Mouse (Mus musculus) layer of hippocampus, postnatal 10 days (tissue): ENCODE results near the gene Chchd1. TPM values are rescaled to one million over a fixed set of nuclear protein-coding genes. Genes with fewer than 3 reads are reported as not detected.

ENCODE experiments used
- DNase-seq, 2 experiments: peaks; one replicate each; pipeline ENCODE4 v3.0.0; 2021; ENCODE audit warnings: low spot score in 2 of 2
- long read RNA-seq: library from polyadenylated mRNA; stranded (forward); transcript quantifications from one replicate; pipeline ENCODE4 v2.0.0, GENCODE M21; 2023
- total RNA-seq, 2 experiments: library from RNA; stranded (reverse); gene quantifications; 2 replicates each; pipeline ENCODE4 v1.2.3; 2021

Gene Chchd1
- 10 to 100 TPM; 57.7 to 61.3 TPM for total RNA-seq
- long read RNA-seq, transcript Chchd1-201 (3 exons, 616 nt) = major isoform, 70 of 77 reads
- long read RNA-seq, partial matches to known transcripts = 0 of 77 reads
- long read RNA-seq, other reads (novel, unspliced or antisense) = 2 of 77 reads

DNA sequence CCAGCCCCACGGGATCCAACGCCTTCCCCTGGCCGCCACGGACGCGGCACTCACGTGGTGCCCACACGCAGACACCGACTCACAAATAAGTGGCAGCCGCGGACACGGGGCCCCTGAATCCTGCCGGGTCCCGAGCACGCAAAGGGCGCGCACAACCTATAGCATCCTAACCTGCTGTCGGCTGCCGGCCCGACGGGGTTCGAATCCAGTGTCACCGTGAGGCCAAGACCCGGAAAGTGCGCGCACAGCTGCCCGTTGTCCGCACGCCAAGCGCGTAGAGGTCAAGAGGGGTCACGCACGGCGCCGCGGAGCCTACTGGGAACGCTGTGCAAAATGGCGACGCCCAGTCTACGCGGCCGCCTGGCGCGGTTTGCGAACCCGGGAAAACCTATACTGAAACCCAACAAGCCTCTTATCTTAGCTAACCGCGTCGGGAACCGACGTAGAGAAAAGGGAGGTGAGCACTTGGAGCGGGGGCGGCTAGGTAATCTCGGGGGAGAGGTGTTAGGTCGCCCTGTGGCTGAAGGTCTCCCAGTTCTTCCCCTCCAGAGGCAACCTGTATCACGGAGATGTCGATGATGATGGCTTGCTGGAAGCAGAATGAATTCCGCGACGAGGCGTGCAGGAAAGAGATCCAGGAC, at the start of gene Chchd1:
Gene Chchd1 (plus strand): TSS at position 266 of the 641 bp plus-strand sequence.
- peak; percentile 94 to 95 for DNase-seq

DNA sequence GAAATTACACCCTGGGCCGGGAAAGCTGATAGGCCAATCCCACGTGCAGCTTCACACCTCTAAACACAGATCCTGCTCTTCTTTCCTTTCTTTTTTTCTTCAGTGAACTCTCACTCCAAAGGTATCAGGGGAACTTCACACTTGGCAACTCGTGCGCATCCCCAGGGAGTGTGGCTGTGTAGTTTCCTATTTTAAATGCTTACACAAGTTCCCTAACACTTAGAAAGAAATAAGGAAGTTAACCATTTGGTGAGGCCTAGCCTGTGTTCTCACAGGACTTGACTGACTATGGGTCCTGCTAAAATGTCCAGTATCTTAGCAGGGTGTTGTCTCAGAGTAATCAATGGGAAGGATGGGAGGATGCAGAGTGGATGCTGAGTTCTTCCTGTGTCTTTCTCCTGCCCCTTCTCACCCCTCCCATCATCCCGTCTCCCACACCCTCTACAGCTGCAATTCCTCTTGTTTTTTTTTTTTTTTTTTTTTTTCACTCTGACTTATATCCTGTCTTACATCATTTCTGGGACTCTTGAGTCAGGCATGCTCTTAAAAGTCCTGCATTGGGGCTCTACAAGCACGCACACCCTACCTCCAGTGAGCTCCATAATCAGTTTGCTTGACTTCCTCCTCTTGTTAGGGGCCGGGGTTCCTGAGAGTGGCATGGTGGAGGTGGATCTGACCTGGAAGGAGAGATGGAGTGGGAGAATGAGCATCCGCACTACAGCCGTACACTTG, 48.0 kb upstream of the Chchd1 start:
- no peak for DNase-seq

DNA sequence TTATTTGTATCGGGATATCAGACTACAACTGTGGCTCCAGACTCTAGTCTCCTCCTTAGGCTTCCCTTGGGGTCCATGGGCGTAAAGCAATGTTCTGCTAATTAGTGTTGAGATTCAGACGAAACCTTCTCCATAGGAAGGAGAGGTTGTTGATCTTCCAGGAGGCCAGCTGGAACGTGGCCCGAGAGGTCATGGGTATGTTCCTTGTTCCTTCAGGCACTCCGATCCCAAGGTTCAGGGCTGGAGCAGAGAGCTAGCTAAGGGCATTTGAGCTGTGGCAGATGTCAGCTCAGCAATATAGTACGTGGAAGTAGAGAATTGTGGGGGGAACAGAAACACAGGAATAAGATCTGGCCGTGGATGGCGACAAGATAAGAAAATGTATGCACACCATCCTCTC, 47.1 kb upstream of the Chchd1 start:
- DNase-seq = no peak

GRCm38 (mm10) chr14:20656361-20656760, 46.4 kb upstream of the Chchd1 start, which contains the start of gene Myoz1:
Myoz1 (minus strand) TSS chr14:20656540.
- DNase-seq = no peak

DNA sequence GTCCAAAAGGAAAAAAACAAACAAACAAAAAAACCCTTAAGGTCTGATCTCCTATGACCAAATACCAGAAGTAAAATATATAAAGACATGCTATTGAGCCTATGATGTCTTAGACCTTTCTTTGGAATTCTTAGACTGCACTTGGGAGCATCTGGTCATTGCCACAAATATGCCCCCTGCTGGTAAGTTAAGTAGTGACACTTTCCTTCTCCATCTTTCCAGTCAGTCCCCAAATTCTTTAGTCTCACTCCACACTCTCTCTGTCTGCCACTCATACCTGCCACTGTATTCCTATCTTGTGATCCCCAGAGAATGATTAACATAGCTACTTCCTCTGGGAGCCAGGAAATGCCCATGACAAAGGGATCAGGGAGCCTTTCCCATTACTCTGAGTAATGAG, 44.5 kb upstream of the Chchd1 start:
- peak; percentile 37 to 59 for DNase-seq

- DNase-seq = no peak
Measured at GRCm38 (mm10) chr14:20658902-20659301, 43.9 kb upstream of the Chchd1 start.

GRCm38 (mm10) chr14:20659687-20660086, 43.1 kb upstream of the Chchd1 start:
- DNase-seq = no peak

- peak; percentile 94 to 96 for DNase-seq
Measured at GRCm38 (mm10) chr14:20660827-20661660, 41.8 kb upstream of the Chchd1 start.

GRCm38 (mm10) chr14:20661661-20662331, 41.0 kb upstream of the Chchd1 start:
- peak; percentile 51 to 61 for DNase-seq

GRCm38 (mm10) chr14:20662740-20663139, 40.1 kb upstream of the Chchd1 start:
- DNase-seq = no peak

GRCm38 (mm10) chr14:20663601-20664000, 39.2 kb upstream of the Chchd1 start:
- no peak for DNase-seq

- no peak for DNase-seq
Measured at GRCm38 (mm10) chr14:20664436-20664835, 38.4 kb upstream of the Chchd1 start.

DNA sequence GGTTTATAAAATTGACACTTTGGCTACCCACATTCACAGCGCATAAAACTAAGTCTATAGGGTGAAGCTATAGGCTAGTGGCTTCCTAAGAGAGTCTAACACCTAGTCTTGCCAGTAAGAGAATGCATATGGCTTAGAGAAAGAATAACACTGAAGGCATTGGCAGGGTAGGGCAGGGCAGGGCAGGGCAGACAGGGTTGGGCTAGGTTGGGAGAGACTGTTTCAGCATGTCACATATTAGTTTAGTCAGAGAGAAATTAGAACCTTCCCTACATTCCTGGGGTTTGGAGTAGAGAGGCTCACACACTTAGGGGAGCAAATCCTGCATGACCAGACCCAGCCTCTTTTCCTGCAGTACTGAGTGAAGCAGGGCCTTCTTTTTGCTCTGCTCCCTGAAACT, 35.3 kb upstream of the Chchd1 start:
- no peak for DNase-seq

- DNase-seq = no peak
Measured at GRCm38 (mm10) chr14:20668154-20668810, 34.5 kb upstream of the Chchd1 start, which contains the start of gene Synpo2l. Synpo2l (minus strand) TSS chr14:20668354.

DNA sequence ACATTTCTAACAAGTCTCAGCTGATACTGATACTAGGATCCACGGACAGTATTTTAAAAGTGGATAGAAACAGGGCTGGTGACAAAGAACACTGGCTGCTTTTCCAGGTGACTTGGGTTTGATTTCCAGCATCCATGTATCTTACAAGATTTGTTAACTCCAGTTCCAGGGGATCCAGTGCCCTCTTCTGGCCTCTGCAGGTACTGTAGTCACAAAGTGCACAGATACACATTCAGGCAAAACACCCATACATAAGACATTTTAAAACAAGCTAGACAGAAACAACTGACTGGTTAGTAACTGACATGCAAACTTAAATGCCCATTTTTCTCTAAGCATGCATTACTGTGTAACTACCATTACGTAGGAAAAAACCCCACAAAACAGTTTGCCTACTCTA, 29.8 kb upstream of the Chchd1 start:
- DNase-seq = peak; percentile 45 to 56

GRCm38 (mm10) chr14:20673735-20674063, 29.1 kb upstream of the Chchd1 start:
- peak; percentile 40 to 48 for DNase-seq

DNA sequence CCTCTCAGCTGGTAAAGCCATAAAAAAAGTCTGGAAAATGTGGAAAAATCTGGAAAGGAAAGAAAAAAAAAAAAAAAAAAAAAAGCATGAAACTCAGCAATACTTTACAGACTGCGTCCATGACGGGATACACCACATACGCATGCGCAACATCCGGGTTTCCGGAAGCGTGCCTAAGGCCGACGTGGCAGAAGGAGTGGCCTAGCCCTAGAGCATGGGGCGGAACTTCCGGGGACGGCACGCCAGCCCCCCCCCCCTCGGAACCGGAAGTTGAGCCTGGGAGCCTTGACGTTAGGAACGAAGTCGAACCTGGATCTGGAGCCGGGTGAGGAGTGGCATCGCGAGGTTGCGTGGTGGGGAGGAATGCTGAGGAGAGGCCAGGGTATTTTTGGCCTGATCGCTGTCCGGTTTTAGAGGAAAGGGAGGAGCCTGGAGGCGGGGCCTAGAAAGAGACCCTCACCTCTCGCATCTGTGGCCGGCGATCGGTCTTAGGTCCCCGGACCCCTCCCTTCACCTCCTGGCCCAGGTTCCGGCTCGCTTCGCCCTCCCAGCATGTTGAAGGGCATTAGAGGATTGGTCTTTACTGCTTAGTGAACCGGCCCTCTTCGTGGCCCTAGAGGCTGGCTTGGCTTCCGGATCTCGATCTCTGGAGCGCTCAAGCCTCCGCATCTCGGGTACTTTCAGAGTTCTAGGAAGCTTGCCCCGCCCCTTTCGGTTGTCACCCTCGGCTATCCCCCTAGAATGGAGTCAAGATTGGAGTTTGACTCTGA, 28.6 kb upstream of the Chchd1 start, which contains the start of gene Sec24c:
Gene Sec24c (plus strand): TSS at position 245 of the 770 bp plus-strand sequence.
- DNase-seq = peak; percentile 99

GRCm38 (mm10) chr14:20677906-20678305, 24.9 kb upstream of the Chchd1 start:
- no peak for DNase-seq

DNA sequence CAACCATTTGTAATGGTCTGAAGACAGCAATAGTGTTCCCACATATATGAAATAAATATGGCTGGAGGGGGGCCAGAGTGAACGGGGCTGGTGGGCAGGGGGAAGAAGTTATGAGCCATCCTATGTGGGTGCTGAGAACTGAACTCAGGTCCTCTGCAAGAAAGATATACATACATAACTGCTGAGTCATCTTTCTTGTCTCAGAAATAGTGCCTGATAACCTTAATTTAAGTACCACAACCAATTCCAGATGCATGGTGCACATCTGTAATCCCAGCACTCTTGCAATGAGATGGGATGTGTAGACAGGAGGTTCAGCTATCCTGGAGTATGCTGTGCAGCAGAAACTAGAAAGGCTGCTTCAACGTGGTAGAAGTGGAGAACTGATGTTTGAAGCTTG, 21.1 kb upstream of the Chchd1 start:
- DNase-seq = no peak

DNA sequence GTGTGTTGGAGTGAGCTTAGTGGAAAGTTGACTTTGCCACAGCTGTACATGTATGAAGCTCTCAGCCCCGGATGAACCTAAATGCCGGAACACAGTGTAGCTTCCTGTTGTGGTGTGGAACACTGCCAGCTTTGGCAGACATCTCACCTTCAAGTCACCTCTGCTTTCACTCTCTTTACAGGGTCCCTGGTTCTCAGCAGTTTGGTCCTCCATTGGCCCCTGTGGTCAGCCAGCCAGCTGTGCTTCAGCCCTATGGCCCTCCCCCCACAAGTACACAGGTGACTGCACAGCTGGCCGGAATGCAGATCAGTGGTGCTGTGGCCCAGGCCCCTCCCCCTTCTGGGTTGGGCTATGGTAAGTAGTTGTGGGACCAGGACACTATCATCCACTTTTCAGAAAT, 20.3 kb upstream of the Chchd1 start:
- DNase-seq = no peak
